Mouse (Mus musculus) ES-E14 (cell line): ENCODE data around the gene Mocs2.

Experiments
- CHD2 ChIP-seq: IDR thresholded peaks from 2 replicates; pipeline ENCODE4 v1.6.1; 2014; ENCODE audit warnings: mild to moderate bottlenecking, low read depth, low read length, inconsistent platforms
- MAFK ChIP-seq: IDR thresholded peaks from 2 replicates; pipeline ENCODE4 v1.6.1; 2014; ENCODE audit warnings: mild to moderate bottlenecking, low read depth, low read length, inconsistent platforms; ENCODE audit not compliant: insufficient read depth
- ZC3H11A ChIP-seq: IDR thresholded peaks from 2 replicates; pipeline ENCODE4 v1.6.1; 2012; ENCODE audit warnings: low read depth, mild to moderate bottlenecking, inconsistent platforms, low read length, borderline replicate concordance
- ZNF384 ChIP-seq: IDR thresholded peaks from 2 replicates; pipeline ENCODE4 v1.6.1; 2012; ENCODE audit warnings: low read depth, low read length, inconsistent platforms

- TF ChIP-seq ZNF384 (no peak), MAFK (no peak), ZC3H11A (no peak), CHD2 (no peak)
These were observed 16.2 kb upstream of the Mocs2 start for GRCm38 (mm10) chr13:114801857-114802256.
